Mouse (Mus musculus) yolk sac, embryonic 10.5 days (tissue): ENCODE data around the gene Gm20695.
A peak's percentile ranks its signal among the peaks of the same experiment; 100 is the strongest.

ENCODE experiments used
- DNase-seq: peaks from one replicate; pipeline ENCODE4 v3.0.0-alpha.2; 2017; ENCODE audit warnings: low spot score

The Gm20695 gene

DNA sequence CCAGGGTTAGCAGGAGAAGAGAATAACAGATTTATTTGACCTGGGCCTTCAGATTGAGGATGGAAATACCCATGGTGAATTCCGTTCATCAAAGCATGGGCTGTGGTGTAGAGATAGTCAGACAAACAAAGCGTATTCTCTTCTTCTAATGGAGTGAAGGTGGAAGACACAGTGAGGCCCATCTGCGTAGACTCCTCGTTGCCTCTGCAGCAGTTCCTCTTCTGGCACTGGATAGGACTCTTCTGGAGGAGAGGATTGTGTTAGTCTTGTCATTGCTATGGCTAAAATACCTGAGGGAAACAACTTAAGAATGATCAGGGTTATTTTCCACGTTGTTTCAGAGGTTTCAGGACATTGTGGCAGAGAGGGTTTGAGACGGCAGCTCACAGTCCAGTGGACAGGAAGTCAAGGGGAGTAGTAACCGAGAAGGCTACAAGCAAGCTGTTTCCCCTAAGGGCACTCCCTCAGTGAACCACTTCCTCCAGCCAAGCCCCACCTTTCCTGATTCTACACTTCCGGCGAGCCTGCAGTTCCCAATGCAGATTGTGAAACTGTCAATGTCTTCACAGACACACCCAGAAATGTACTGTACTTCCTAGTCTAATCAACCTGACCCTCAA lies 10.8 kb downstream of the Gm20695 start:
- DNase-seq = peak; percentile 15

- DNase-seq = no peak
Observed at GRCm38 (mm10) chr16:3896046-3896445, 11.6 kb downstream of the Gm20695 start.

- DNase-seq = no peak
Observed at GRCm38 (mm10) chr16:3896553-3896952, 12.1 kb downstream of the Gm20695 start.

DNA sequence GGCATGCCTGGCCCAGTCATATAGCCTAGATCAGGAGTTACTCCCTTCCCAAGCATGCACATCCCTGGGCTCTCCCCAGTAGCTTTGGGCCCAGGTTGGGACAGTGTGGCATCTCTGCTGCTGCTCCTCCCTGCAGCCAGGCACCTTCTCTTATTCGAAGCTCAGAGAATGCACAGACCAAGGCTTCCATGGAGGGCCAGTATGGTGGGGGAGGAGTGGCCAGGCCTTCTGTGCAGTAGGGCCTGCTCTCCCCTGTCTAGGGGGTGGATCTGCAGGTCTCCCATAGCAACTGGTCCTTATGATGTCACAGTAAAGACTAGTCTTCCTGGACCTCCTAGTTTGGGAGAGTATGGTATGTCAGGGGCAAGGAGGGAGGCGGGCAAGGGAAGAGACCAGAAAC lies 23.0 kb downstream of the Gm20695 start:
- DNase-seq = no peak

GRCm38 (mm10) chr16:3908537-3909111 lies 24.2 kb downstream of the Gm20695 start, which contains the start of the genes 1700037C18Rik and Cluap1:
Gene 1700037C18Rik, minus strand, starts transcription at chr16:3908689.
Gene Cluap1, plus strand, starts transcription at chr16:3908801.
- DNase-seq = peak; percentile 92

DNA sequence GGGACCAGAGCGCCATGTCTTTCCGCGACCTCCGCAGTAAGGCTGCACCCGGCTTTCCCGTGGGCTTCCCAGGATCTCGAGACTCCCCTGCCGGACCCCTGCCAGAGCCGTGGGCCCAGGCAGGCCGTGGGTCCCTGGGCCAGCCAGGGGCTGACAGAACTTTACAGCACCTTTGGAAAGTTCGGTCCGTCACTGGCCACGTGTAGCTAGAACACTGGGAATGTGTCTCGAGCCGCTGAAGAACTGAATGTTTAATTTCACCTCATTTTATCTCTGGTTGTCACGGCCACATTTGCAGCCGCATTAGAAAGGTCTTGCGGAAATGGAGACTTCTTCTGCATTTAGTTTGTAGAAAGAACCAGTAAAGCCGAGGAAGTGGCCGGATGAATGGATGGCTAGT lies 24.7 kb downstream of the Gm20695 start:
- DNase-seq = no peak

GRCm38 (mm10) chr16:3920756-3921155 lies 36.3 kb downstream of the Gm20695 start:
- DNase-seq = no peak

DNA sequence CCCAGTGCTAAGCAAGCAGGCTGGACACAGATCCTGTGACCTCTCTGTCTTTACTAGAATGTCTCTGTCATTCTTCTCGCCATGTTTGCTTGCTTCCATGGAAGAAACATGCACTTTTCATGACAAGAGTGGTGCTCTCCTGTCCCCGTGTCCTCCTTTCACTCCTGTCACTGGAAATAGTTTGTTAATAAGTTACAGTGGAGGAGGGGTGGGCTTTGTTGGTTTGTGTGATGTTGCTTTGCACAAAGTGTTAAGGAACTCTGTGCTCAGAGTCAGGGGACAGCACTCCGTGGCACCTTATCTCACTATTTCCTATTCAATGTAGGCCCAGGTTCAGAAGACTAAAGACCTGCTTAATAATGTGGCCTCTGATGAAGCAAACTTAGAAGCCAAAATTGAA lies 39.1 kb downstream of the Gm20695 start:
- DNase-seq = peak; percentile 7

DNA sequence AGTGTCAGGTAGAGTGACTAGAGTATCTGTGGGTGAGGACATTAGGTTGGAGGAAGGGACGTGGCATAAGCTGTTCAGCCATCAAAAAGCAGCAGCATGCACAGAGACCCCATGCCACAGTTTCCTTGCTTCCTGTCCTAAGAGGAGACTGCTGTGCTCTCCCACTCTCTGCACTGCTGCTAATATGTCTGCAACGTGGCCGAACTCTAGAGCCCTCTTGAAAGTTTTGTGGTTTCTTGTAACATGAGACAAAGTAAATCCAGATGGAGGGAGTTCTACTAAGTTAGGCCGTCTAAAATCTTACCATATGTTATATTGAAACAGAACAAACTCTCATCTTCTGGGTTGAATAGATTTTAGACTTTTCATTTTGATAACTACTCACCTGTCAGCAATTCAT lies 39.5 kb downstream of the Gm20695 start:
- DNase-seq = no peak

- DNase-seq = no peak
Observed at GRCm38 (mm10) chr16:3928582-3928981, 44.1 kb downstream of the Gm20695 start.

GRCm38 (mm10) chr16:3929151-3929550 lies 44.7 kb downstream of the Gm20695 start:
- no peak for DNase-seq

DNA sequence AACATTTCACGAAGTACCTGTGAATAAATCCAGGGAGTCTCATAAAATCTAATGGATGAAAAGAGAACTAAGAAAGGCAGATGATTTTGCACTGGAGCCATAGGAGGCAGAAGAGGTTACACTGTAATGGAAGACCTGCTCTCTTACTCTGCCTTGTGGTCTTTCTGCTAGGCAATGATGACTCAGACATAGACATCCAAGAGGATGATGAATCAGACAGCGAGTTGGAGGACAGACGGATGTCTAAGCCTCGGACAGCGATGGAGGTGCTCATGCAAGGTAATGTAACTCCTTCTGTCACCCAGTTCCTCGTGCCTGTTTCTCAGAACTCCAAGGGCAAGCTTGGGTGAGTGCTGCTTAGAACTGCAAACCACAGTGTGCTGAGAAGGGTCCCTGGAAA lies 49.1 kb downstream of the Gm20695 start:
- DNase-seq = no peak

- DNase-seq = no peak
Observed at GRCm38 (mm10) chr16:3934091-3934490, 49.6 kb downstream of the Gm20695 start.

GRCm38 (mm10) chr16:3934701-3935100 lies 50.3 kb downstream of the Gm20695 start:
- no peak for DNase-seq

GRCm38 (mm10) chr16:3951141-3951540 lies 66.7 kb downstream of the Gm20695 start:
- no peak for DNase-seq

DNA sequence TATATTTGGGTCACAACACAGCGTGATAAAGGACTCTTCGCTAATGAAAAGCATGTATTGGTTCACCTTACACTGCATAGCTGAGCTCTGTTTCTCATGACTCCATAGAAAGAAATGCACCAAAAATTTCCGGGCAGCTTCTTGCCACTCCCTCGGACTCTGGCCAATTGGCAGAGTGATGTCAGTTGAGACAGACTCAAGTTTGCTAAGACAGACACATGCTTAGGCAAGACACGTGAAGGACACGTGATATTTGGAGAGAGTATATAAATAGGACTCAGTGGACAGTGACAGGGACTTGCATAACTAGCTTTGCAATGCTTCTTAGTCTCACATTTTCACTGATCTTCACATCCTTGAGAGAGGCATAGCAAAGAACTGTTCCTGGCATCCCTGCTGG lies 71.9 kb downstream of the Gm20695 start:
- DNase-seq = peak; percentile 18

- DNase-seq = no peak
Observed at GRCm38 (mm10) chr16:3959261-3959660, 74.8 kb downstream of the Gm20695 start.

DNA sequence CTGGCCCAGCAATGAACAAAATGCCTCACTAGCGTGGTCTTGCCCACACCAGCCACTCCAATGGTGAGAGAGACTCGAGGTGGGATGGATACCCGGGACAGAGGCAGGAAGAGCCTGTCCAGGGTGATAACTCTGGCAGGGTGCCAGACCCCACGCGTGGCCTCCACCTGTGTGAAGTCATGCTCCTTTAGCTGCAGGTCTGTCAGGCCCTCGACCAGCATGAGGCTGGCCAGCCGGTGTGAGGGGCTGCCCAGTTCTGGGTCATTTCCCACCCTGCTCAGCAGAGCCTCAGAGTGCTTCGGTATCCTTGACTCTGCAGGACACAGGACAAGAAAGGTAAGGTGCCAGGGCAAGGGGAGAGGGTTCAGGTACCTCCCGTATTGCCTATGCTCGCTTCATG lies 80.5 kb downstream of the Gm20695 start:
- no peak for DNase-seq

- no peak for DNase-seq
Observed at GRCm38 (mm10) chr16:3965534-3965933, 81.1 kb downstream of the Gm20695 start.
